Mouse (Mus musculus): Measurements from ENCODE around the gene Olfr1274-ps. TPM values are rescaled to one million over a fixed set of nuclear protein-coding genes. Genes with fewer than 3 reads are reported as not detected.
"Not testable (repeated sequence)": the region's sequence is repeated elsewhere in the genome, so short reads cannot be mapped to it uniquely, and the experiment has no call there.

Olfr1274-ps gene
- polyA plus RNA-seq (2015; fragmentation: Nextera tagmentation; extraction: Ambion mirVana), result not detected in 2 replicates

GRCm38 (mm10) chr2:90398633-90399107 lies at the start of gene Olfr1274-ps:
Olfr1274-ps (plus strand) TSS chr2:90398683.
- H3K9me3 ChIP-seq; H3K4me1 ChIP-seq; H3K36me3 ChIP-seq; H3K4me2 ChIP-seq; H3K4me3 ChIP-seq; H3K27ac ChIP-seq (replicated peaks); ATAC-seq (ENCODE audit: extremely low read depth, insufficient number of reproducible peaks, low FRiP score, low TSS enrichment); H3K27me3 ChIP-seq (replicated peaks); H3K9ac ChIP-seq: not testable (repeated sequence)
- 65% methylated on average over 5 of the region's 7 CpGs for WGBS

- not testable (repeated sequence) for H3K4me2 ChIP-seq; H3K9me3 ChIP-seq; H3K27ac ChIP-seq (replicated peaks); H3K4me1 ChIP-seq; ATAC-seq (ENCODE audit: extremely low read depth, insufficient number of reproducible peaks, low FRiP score, low TSS enrichment); H3K9ac ChIP-seq; H3K27me3 ChIP-seq (replicated peaks); H3K4me3 ChIP-seq; H3K36me3 ChIP-seq
- whole genome bisulfite sequencing, result no CpG with 5 or more reads among the region's 6 CpGs
These were observed 47.4 kb upstream of the Olfr1274-ps start for GRCm38 (mm10) chr2:90351047-90351446.

DNA sequence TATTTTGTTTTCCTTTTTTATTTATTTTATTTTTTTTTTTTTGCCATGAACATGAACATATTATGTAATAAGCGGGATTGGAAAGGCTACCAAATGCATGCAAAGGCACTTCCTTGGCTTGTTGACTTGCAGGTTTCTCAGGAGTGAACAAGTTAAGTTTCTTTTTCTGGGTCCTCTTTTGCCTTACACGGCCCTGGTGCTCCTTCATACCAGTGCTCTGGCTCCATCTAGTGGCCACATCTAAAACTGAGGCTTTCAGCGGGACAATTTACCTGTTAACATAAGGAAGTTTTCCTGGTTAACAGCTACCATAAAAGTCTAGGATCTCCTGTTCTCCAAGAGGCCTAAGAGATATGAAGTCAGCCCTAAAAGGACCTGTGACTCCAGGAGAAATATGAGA lies 46.9 kb upstream of the Olfr1274-ps start:
- not testable (repeated sequence) for H3K4me2 ChIP-seq; H3K36me3 ChIP-seq; H3K4me1 ChIP-seq; H3K9ac ChIP-seq; H3K27me3 ChIP-seq (replicated peaks); H3K9me3 ChIP-seq; H3K27ac ChIP-seq (replicated peaks); H3K4me3 ChIP-seq; ATAC-seq (ENCODE audit: extremely low read depth, insufficient number of reproducible peaks, low FRiP score, low TSS enrichment)
- no CpG with 5 or more reads among the region's 3 CpGs for WGBS

DNA sequence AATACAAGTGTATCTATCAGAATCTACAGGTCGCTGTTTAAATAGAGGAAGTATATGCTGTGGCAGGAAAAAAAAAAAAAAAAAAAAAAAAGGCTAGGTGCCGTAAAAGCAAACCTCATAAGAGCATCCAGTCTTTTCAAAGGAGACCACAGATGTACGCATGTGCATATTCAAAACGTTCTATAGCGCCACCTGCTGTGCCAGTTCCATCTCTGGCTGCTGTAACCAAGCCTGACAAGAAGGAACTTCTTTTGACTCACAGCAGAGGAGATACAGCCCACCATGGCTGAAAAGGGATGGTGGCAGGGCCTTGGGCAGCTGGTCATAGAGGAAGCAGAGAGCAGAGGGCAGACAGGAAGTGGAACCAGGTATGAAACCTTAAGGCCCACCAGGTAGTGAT lies 39.3 kb upstream of the Olfr1274-ps start:
- not testable (repeated sequence) for H3K27ac ChIP-seq (replicated peaks); H3K27me3 ChIP-seq (replicated peaks); H3K9ac ChIP-seq; H3K9me3 ChIP-seq; ATAC-seq (ENCODE audit: extremely low read depth, insufficient number of reproducible peaks, low FRiP score, low TSS enrichment); H3K4me1 ChIP-seq; H3K36me3 ChIP-seq; H3K4me2 ChIP-seq; H3K4me3 ChIP-seq
- WGBS, result no CpG with 5 or more reads among the region's 5 CpGs

DNA sequence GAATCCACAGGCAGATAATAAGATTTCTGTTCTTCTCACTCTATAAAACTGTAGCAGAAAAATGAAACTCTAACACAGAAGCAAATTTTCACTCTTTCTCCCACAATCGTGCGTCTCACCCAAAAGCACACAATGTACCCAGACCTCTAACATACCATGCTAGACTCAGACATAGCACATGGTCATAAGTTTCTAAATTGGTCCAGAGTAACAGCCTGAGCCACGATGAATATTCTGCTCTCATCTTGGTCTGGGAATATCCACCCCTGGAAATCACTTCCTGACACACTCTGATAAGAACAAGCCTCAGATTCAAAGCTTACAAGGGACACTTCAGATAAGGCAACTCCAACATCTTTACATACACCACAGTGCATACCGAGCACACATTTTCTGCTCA lies 38.3 kb upstream of the Olfr1274-ps start:
- not testable (repeated sequence) for H3K27me3 ChIP-seq (replicated peaks); ATAC-seq (ENCODE audit: extremely low read depth, insufficient number of reproducible peaks, low FRiP score, low TSS enrichment); H3K4me2 ChIP-seq; H3K27ac ChIP-seq (replicated peaks); H3K36me3 ChIP-seq; H3K4me3 ChIP-seq; H3K9ac ChIP-seq; H3K4me1 ChIP-seq; H3K9me3 ChIP-seq
- WGBS, result no CpG with 5 or more reads among the region's 4 CpGs

DNA sequence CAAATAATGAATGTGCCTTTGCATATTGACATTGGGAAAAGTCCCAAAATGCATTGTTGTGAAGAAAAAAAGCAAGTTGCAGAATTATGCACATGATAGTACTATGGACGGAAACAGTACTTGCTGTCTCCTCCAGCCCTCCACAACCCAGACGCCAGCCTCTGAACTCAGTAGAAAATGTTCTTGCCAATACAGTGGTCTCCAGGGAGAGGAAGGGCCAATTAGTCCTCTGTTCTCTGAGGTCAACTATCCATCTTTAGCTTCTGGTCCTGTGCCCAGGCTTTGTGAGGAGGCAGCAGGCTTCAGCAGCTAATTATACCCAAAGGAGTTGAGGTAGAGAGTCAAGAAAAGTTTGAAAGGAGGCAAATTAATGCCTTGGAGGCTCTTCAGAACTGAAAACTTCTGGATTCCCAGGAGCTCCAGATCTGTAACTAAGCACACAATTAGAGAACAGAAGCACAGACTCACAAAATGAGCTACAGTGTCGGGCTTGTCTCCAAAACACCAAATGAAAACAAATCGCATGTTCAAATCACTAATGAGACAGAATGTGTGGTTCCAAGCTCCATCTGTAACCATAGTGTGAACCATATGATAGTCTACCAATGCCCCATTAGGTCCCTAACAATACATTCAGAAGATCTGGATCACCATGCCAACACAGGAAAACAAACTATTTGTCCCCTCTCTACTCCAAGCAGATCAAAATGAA lies 15.8 kb downstream of the Olfr1274-ps start:
- H3K27me3 ChIP-seq (replicated peaks); H3K9ac ChIP-seq; H3K9me3 ChIP-seq; ATAC-seq (ENCODE audit: extremely low read depth, insufficient number of reproducible peaks, low FRiP score, low TSS enrichment); H3K27ac ChIP-seq (replicated peaks); H3K4me3 ChIP-seq; H3K4me1 ChIP-seq; H3K4me2 ChIP-seq; H3K36me3 ChIP-seq: not testable (repeated sequence)
- WGBS, result 70% methylated on average over 4 of the region's 4 CpGs

- 69% methylated on average over 6 of the region's 6 CpGs for WGBS
- H3K9me3 ChIP-seq; H3K4me1 ChIP-seq; H3K27ac ChIP-seq (replicated peaks); H3K27me3 ChIP-seq (replicated peaks); ATAC-seq (ENCODE audit: extremely low read depth, insufficient number of reproducible peaks, low FRiP score, low TSS enrichment); H3K9ac ChIP-seq; H3K4me3 ChIP-seq; H3K4me2 ChIP-seq; H3K36me3 ChIP-seq: not testable (repeated sequence)
These were observed 23.8 kb downstream of the Olfr1274-ps start for GRCm38 (mm10) chr2:90422282-90422681.

GRCm38 (mm10) chr2:90424937-90425336 lies 26.5 kb downstream of the Olfr1274-ps start:
- not testable (repeated sequence) for H3K36me3 ChIP-seq; H3K27me3 ChIP-seq (replicated peaks); H3K4me3 ChIP-seq; H3K27ac ChIP-seq (replicated peaks); H3K9me3 ChIP-seq; H3K4me1 ChIP-seq; H3K9ac ChIP-seq; H3K4me2 ChIP-seq; ATAC-seq (ENCODE audit: extremely low read depth, insufficient number of reproducible peaks, low FRiP score, low TSS enrichment)
- WGBS, result no CpG with 5 or more reads among the region's 4 CpGs

DNA sequence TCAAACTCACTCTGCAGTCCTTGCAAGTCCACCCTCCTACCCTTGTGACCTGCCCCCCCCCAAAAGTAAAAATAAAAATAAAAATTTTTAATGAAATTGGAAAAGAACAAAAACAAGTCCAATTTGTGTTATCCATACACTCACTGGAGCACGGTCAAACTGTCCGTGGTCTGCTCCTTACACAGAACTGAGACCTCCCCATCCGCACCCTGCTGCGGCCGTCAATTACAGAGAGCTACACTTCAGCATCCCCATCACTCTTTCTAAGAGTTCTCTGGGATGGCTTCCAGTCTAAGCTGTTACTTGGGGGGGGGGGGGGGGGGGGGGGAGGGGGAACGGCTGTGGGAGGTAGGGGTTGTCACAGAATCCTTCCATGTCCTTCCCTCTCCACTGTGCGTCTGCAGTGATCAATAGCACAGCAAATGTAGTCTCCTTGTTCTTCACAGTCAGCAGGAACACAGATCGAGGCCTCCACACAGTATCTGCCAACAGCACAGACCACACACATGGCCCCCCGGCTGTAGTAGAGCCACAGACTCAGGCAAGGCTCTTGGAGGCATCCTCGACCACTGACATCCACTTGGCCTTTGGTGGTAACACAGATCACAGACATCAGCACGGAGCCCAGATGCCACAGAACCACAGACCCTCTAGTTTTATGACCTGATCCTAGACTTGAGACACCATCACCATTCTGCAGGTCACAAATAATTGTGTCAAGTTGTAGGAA lies 30.7 kb downstream of the Olfr1274-ps start:
- H3K4me3 ChIP-seq; H3K4me2 ChIP-seq; H3K9me3 ChIP-seq; H3K4me1 ChIP-seq; ATAC-seq (ENCODE audit: extremely low read depth, insufficient number of reproducible peaks, low FRiP score, low TSS enrichment); H3K27me3 ChIP-seq (replicated peaks); H3K36me3 ChIP-seq; H3K27ac ChIP-seq (replicated peaks); H3K9ac ChIP-seq: not testable (repeated sequence)
- 80% methylated on average over 1 of the region's 11 CpGs for WGBS

GRCm38 (mm10) chr2:90429782-90430181 lies 31.3 kb downstream of the Olfr1274-ps start:
- not testable (repeated sequence) for H3K27ac ChIP-seq (replicated peaks); H3K9ac ChIP-seq; H3K9me3 ChIP-seq; H3K27me3 ChIP-seq (replicated peaks); ATAC-seq (ENCODE audit: extremely low read depth, insufficient number of reproducible peaks, low FRiP score, low TSS enrichment); H3K4me3 ChIP-seq; H3K36me3 ChIP-seq; H3K4me1 ChIP-seq; H3K4me2 ChIP-seq
- no CpG with 5 or more reads among the region's 4 CpGs for WGBS

DNA sequence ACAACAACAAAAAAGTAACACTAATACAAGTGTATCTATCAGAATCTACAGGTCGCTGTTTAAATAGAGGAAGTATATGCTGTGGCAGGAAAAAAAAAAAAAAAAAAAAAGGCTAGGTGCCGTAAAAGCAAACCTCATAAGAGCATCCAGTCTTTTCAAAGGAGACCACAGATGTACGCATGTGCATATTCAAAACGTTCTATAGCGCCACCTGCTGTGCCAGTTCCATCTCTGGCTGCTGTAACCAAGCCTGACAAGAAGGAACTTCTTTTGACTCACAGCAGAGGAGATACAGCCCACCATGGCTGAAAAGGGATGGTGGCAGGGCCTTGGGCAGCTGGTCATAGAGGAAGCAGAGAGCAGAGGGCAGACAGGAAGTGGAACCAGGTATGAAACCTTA lies 39.0 kb downstream of the Olfr1274-ps start:
- 78% methylated on average over 1 of the region's 5 CpGs for WGBS
- H3K9me3 ChIP-seq; ATAC-seq (ENCODE audit: extremely low read depth, insufficient number of reproducible peaks, low FRiP score, low TSS enrichment); H3K4me1 ChIP-seq; H3K36me3 ChIP-seq; H3K27ac ChIP-seq (replicated peaks); H3K4me2 ChIP-seq; H3K9ac ChIP-seq; H3K4me3 ChIP-seq; H3K27me3 ChIP-seq (replicated peaks): not testable (repeated sequence)

- H3K4me1 ChIP-seq; H3K27ac ChIP-seq (replicated peaks); H3K9ac ChIP-seq; H3K27me3 ChIP-seq (replicated peaks); H3K9me3 ChIP-seq; H3K36me3 ChIP-seq; ATAC-seq (ENCODE audit: extremely low read depth, insufficient number of reproducible peaks, low FRiP score, low TSS enrichment); H3K4me2 ChIP-seq; H3K4me3 ChIP-seq: not testable (repeated sequence)
These were observed 41.7 kb downstream of the Olfr1274-ps start for GRCm38 (mm10) chr2:90440169-90440568.

Data from heart, embryonic 13.5 days (tissue).